Mouse (Mus musculus) liver, adult 2 months (tissue): ENCODE results near the gene Mettl26.
"Not testable (repeated sequence)": the region's sequence is repeated elsewhere in the genome, so short reads cannot be mapped to it uniquely, and the experiment has no call there.

Experiments
- CTCF ChIP-seq: fragments of 200-500 bp; IDR thresholded peaks from 2 replicates; pipeline ENCODE4 v1.5.1; 2011; ENCODE audit warnings: low read depth, low read length, control low read depth
- POLR2A ChIP-seq: fragments of 200-500 bp; IDR thresholded peaks from 2 replicates; pipeline ENCODE4 v1.6.1; 2011; ENCODE audit warnings: low read length, control low read depth; ENCODE audit not compliant: insufficient read depth; ENCODE audit errors: extremely low read depth

DNA sequence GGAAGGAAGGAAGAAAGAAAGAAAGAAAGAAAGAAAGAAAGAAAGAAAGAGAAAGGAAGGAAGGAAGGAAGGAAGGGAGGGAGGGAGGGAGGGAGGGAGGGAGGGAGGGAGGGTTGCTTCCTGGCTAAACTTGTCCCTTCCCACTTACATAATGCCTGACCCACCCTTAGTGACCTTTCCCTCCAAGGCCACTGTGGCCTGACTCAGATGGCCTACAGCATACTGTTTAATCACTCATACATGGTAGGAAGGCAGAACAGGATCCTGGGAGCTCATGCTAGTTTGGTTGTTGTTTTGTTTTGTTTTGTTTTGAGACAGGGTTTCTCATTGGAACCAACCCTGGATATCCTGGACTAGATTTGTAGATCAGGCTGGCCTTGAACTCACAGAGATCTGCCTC, 3.3 kb upstream of the Mettl26 start:
- not testable (repeated sequence) for TF ChIP-seq POLR2A, CTCF
